Mouse (Mus musculus) spleen, adult 2 months (tissue): ENCODE measurements at regions not wholly inside any gene's neighbourhood (a gene's known extent, or its start where the extent isn't known, plus 50 kb on each side); places are given as distances from the start of the nearest gene placed in this dataset.

Source experiments
- CTCF ChIP-seq: fragments of 200-500 bp; IDR thresholded peaks from 2 replicates; pipeline ENCODE4 v1.5.1; 2011; ENCODE audit warnings: mild to moderate bottlenecking, inconsistent platforms; ENCODE audit not compliant: insufficient read depth, insufficient read length, insufficient replicate concordance; ENCODE audit errors: extremely low read depth
- POLR2A ChIP-seq: fragments of 200-500 bp; IDR thresholded peaks from 2 replicates; pipeline ENCODE4 v1.6.1; 2011; ENCODE audit warnings: low read depth, low read length, inconsistent platforms

- TF ChIP-seq CTCF (no peak), POLR2A (no peak)
Measured at GRCm38 (mm10) chrX:93048967-93049754, 237.1 kb upstream of the Arx start.
